Mouse (Mus musculus): ENCODE measurements around the gene Clcnkb.

GRCm38 (mm10) chr4:141421423-141421822 lies 5.6 kb upstream of the Clcnkb start:
- TF ChIP-seq CTCF (IDR thresholded peaks at IDR 0.05; ENCODE audit: insufficient read depth, low read depth, low read length): no peak
- TF ChIP-seq POLR2A (IDR thresholded peaks at IDR 0.05; ENCODE audit: insufficient read depth, low read depth, low read length): no peak
